Mouse (Mus musculus): ENCODE data around the gene Chst10.

GRCm38 (mm10) chr1:38856196-38856595 is 41.8 kb downstream of the Chst10 start:
- TF ChIP-seq POLR2A (IDR thresholded peaks at IDR 0.05; ENCODE audit: control insufficient read depth in 1 of 2, insufficient read depth in 1 of 2, low read depth in 1 of 2, low read length in 2 of 2, poor library complexity in 1 of 2) = no peak
- no peak for TF ChIP-seq KAT2A (conservative IDR thresholded peaks at IDR 0.05; ENCODE audit: low read depth, low read length)
- TF ChIP-seq UBTF (IDR thresholded peaks at IDR 0.05; ENCODE audit: borderline replicate concordance, insufficient read depth, low read depth, low read length) = no peak
- TF ChIP-seq ZC3H11A (IDR thresholded peaks at IDR 0.05; ENCODE audit: low read depth, low read length) = peak; percentile 76
- TF ChIP-seq ELF1 (IDR thresholded peaks at IDR 0.05; ENCODE audit: low read depth, low read length) = no peak
- TF ChIP-seq NRF1 (IDR thresholded peaks at IDR 0.05; ENCODE audit: insufficient read depth, low read depth, low read length, poor library complexity, severe bottlenecking) = no peak
- TF ChIP-seq EP300 (IDR thresholded peaks at IDR 0.05; ENCODE audit: low read depth in 1 of 2, low read length in 2 of 2) = no peak
- TF ChIP-seq CTCF (IDR thresholded peaks at IDR 0.05 in 2 of 3, conservative IDR thresholded peaks at IDR 0.05 in 1 of 3; ENCODE audit: control insufficient read depth in 1 of 3, insufficient read depth in 1 of 3, low read depth in 2 of 3, low read length in 3 of 3, poor library complexity in 1 of 3, severe bottlenecking in 1 of 3) = peak; percentile 78 to 93 (median 89)
